8 mouse cellular contexts compared by ENCODE assay signal in genomic region chr16:29209605-29210411, GRCm38 (mm10). TPM values are rescaled to one million over a fixed set of nuclear protein-coding genes. Genes with fewer than 3 reads are reported as not detected.
DNase-seq lines count a peak whose midpoint lies in the region; ATAC-seq lines count a peak whose summit lies in the region.

Gene Hrasls (plus strand): TSS chr16:29209695.

- 2% methylated on average over 39 of the region's 39 CpGs for WGBS in intestine, embryonic 14.5 days
- under 1% methylated on average over 32 of the region's 39 CpGs for WGBS in midbrain, embryonic 16.5 days

- no peaks in the 10 kb centered on the region for H3K4me1 ChIP-seq in intestine, embryonic 14.5 days (replicated peaks; ENCODE audit: control insufficient read depth, insufficient read depth, low read length)
- H3K4me1 ChIP-seq in midbrain, embryonic 16.5 days (ENCODE audit: control insufficient read depth, insufficient read depth, low read length), result peaks cover 9% of the 10 kb centered on the region

- intact Hi-C loops in left cerebral cortex, postnatal 14 days (cut with DNase I), result loop anchor here (10.0 kb wide), 1 partner anchor 365 kb away; the partner anchor contains the start of gene Opa1

- H3K27ac ChIP-seq in intestine, embryonic 14.5 days (ENCODE audit: low read depth), result no peak within 1 kb of the TSS
- peak within 1 kb of the TSS; percentile 31; the same call in 1 of the 2 replicates for H3K27ac ChIP-seq in midbrain, embryonic 16.5 days (ENCODE audit: low read length)

- no peaks in the 10 kb centered on the region for H3K36me3 ChIP-seq in intestine, embryonic 14.5 days (ENCODE audit: control insufficient read depth, insufficient read depth, low read length)
- no peaks in the 10 kb centered on the region for H3K36me3 ChIP-seq in midbrain, embryonic 16.5 days (ENCODE audit: control insufficient read depth, insufficient read depth, low read length)

- peak; percentile 55 for ATAC-seq in intestine, embryonic 14.5 days (replicated peaks; ENCODE audit: low FRiP score, low TSS enrichment, low read depth)
- peak; percentile 72 for ATAC-seq in midbrain, embryonic 16.5 days

- peaks cover 25% of the 10 kb centered on the region for H3K27me3 ChIP-seq in intestine, embryonic 14.5 days (replicated peaks; ENCODE audit: control insufficient read depth, insufficient read depth, low read length)
- H3K27me3 ChIP-seq in midbrain, embryonic 16.5 days (ENCODE audit: control insufficient read depth, insufficient read depth, low read depth, low read length), result no peaks in the 10 kb centered on the region

- H3K9ac ChIP-seq in intestine, embryonic 14.5 days (ENCODE audit: low read length), result peak within 1 kb of the TSS; percentile 34; the same call in 1 of the 2 replicates
- peak within 1 kb of the TSS; percentile 79 for H3K9ac ChIP-seq in midbrain, embryonic 16.5 days (ENCODE audit: low read depth, low read length)

- DNase-seq in adrenal gland, postnatal 36 days, result peak; percentile 73 to 87
- DNase-seq in embryo, embryonic 10.5 days (ENCODE audit: low spot score), result peak; percentile 69
- DNase-seq in gastrocnemius, postnatal 25 days, result peak; percentile 56
- DNase-seq in intestine, embryonic 14.5 days (ENCODE audit: low spot score), result peak; percentile 74
- DNase-seq in left cerebral cortex, postnatal 14 days (ENCODE audit: low spot score in 2 of 2), result peak in 1 of 2 experiments; percentile 40
- peak; percentile 79 for DNase-seq in testis, postnatal 10 days (ENCODE audit: low spot score)
- DNase-seq in thymus, postnatal 25 days, result no peak

- peak within 1 kb of the TSS; percentile 77 for H3K4me2 ChIP-seq in intestine, embryonic 14.5 days (ENCODE audit: low read length)
- peak within 1 kb of the TSS; percentile 92 for H3K4me2 ChIP-seq in midbrain, embryonic 16.5 days (ENCODE audit: low read length)

- H3K4me3 ChIP-seq in intestine, embryonic 14.5 days (ENCODE audit: low read depth, low read length), result peak within 1 kb of the TSS; percentile 38
- H3K4me3 ChIP-seq in midbrain, embryonic 16.5 days (ENCODE audit: low read depth, low read length), result peak within 1 kb of the TSS; percentile 55

- no peaks in the 10 kb centered on the region for H3K9me3 ChIP-seq in intestine, embryonic 14.5 days (ENCODE audit: control insufficient read depth, low read length)
- H3K9me3 ChIP-seq in midbrain, embryonic 16.5 days (replicated peaks; ENCODE audit: control insufficient read depth, low read length, poor library complexity, severe bottlenecking), result no peaks in the 10 kb centered on the region

RNA-seq across cellular contexts. Expression of gene Hrasls, which starts in this region (rescaled TPM):
- total RNA-seq in adrenal gland, postnatal 36 days (2021), result 1 to 10 TPM in 1 of 2 experiments, under 1 TPM in 1; 0.50 to 6.0 TPM
- 10 to 100 TPM; 42.6 to 61.7 TPM for total RNA-seq in gastrocnemius, postnatal 25 days (2021)
- polyA plus RNA-seq in intestine, embryonic 14.5 days (2014; fragmentation: Nextera tagmentation; extraction: Ambion mirVana), result 0.47 and 1.0 TPM in 2 replicates
- 10 to 100 TPM; 17.5 to 20.2 TPM for total RNA-seq in left cerebral cortex, postnatal 14 days (2021)
- polyA plus RNA-seq in midbrain, embryonic 16.5 days (2015; fragmentation: Nextera tagmentation; extraction: Ambion mirVana), result 5.4 and 7.1 TPM in 2 replicates
